Mouse (Mus musculus) subcutaneous adipose tissue, adult 2 months (tissue): ENCODE data around the gene Tekt5. TPM values are rescaled to one million over a fixed set of nuclear protein-coding genes. Genes with fewer than 3 reads are reported as not detected.

Source experiments
- polyA plus RNA-seq: library from polyadenylated mRNA; depleted of rRNA; stranded (reverse); fragments of >200 nt; gene quantifications from 2 replicates; pipeline ENCODE4 v1.2.3, GENCODE M21; 2012; ENCODE audit warnings: low replicate concordance; rRNA removed

The Tekt5 gene
- 0.10 and 0.69 TPM in 2 replicates for polyA plus RNA-seq

DNA sequence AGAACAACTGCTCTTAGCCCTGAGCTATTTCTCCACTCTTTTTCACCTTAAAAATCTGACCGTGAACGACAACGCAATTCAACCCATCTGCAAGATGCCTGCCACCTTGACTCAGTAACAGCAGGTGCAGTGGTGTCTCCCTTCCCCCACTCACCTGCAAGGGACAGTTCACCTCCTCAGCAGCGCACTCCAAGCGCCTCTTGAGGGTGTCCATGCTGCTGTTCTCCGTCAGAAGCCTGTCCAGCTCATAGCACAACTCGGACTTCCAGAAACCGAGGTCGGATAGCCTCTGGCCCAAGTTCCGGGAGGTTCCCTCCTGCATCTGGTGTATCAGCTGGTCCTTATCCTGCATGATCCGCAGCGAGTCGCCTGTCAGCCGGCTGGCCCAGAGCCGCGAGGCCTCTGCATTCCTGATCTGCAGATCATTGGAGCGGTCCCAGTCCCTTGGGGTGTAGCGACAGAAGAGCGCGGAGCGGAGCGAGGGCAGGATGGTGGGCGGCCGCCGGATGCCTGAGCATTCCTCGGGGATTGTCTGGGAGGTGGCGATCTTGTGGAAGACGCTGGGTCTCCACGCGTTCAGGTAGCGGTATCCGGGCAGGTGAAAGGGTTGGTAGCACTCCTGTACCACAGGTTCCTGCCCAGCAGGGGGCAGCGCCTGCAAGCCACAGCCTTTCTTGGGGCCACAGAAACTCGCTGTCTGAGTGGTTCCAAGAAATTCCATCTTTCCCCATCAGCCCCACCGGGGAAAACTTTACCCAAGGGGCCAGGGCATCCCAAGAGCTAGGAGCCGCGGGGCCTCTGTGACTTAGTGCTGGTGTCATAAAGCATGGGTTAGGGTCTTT, at the start of gene Tekt5:
TSS of gene Tekt5 (minus strand) at position 792 of the 842 bp plus-strand sequence.

GRCm38 (mm10) chr16:10411764-10412746, 16.8 kb upstream of the Tekt5 start, which contains the start of gene Nubp1:
Gene Nubp1, plus strand, starts transcription at chr16:10411948.

GRCm38 (mm10) chr16:10313646-10314088, 81.6 kb downstream of the Tekt5 start, which contains the start of gene Emp2:
Gene Emp2, minus strand, starts transcription at chr16:10313968.

Other genes with a start within 250 kb of the Tekt5 start
- gene Rpl39l, start 225.3 kb downstream of the Tekt5 start, polyA plus RNA-seq = 0.17 and 0.59 TPM in 2 replicates
- gene Atf7ip2, start 202.8 kb downstream of the Tekt5 start, polyA plus RNA-seq = not detected in 2 replicates
- 33.1 and 106 TPM in 2 replicates for gene Emp2, start 81.5 kb downstream of the Tekt5 start, polyA plus RNA-seq
- gene Nubp1, start 16.5 kb upstream of the Tekt5 start, polyA plus RNA-seq = 22.0 and 41.9 TPM in 2 replicates
- 2.3 and 10.4 TPM in 2 replicates for gene Tvp23a, start 51.9 kb upstream of the Tekt5 start, polyA plus RNA-seq
- gene Ciita, start 84.6 kb upstream of the Tekt5 start, polyA plus RNA-seq = 5.9 and 8.8 TPM in 2 replicates
- 32.2 and 57.5 TPM in 2 replicates for gene Dexi, start 147.6 kb upstream of the Tekt5 start, polyA plus RNA-seq
- gene Clec16a, start 149.8 kb upstream of the Tekt5 start, polyA plus RNA-seq = 19.8 and 24.7 TPM in 2 replicates